Mouse (Mus musculus): ENCODE measurements around the gene Myl6.

GRCm38 (mm10) chr10:128455280-128455679, 38.7 kb downstream of the Myl6 start:
- TF ChIP-seq POLR2A (IDR thresholded peaks at IDR 0.05; ENCODE audit: control insufficient read depth, extremely low read depth, insufficient read depth, low read length, poor library complexity) (no peak), CTCF (IDR thresholded peaks at IDR 0.05; ENCODE audit: borderline replicate concordance, control insufficient read depth, extremely low read depth, insufficient read depth, low read length, poor library complexity) (no peak)
